Mouse (Mus musculus) liver, adult 2 months (tissue): ENCODE measurements at regions not wholly inside any gene's neighbourhood (a gene's known extent, or its start where the extent isn't known, plus 50 kb on each side); places are given as distances from the start of the nearest gene placed in this dataset.

Experiments used
- CTCF ChIP-seq: fragments of 200-500 bp; IDR thresholded peaks from 2 replicates; pipeline ENCODE4 v1.5.1; 2011; ENCODE audit warnings: low read depth, low read length, control low read depth
- POLR2A ChIP-seq: fragments of 200-500 bp; IDR thresholded peaks from 2 replicates; pipeline ENCODE4 v1.6.1; 2011; ENCODE audit warnings: low read length, control low read depth; ENCODE audit not compliant: insufficient read depth; ENCODE audit errors: extremely low read depth

DNA sequence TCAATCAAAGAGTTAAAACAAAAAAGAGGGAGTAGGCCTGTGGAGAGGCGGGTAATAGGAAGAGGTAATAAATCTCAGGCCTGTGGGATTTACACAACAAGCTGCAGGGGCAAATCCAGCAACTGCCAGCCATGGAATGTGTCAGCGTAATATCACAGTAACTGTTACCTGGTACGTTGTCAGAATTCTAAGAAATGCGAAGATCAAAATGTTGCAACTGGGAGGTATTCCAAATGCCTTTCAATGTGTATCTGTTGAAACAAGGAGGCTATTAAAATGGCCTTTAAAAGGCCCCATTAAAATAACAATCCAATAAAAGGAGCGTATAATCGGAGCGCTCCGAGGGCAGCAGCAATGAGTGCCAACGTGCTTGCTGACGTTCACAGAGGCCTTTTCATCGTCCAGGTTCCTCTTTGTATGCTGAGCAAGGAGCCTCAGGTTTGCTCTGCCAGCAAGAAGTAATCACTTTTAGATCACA is 205.7 kb upstream of the Hhip start:
- TF ChIP-seq CTCF (no peak), POLR2A (no peak)
